Mouse (Mus musculus) liver, embryonic 11.5 days (tissue): Measurements from ENCODE around the gene Zfp128. TPM values are rescaled to one million over a fixed set of nuclear protein-coding genes. Genes with fewer than 3 reads are reported as not detected.
"Not testable (repeated sequence)": the region's sequence is repeated elsewhere in the genome, so short reads cannot be mapped to it uniquely, and the experiment has no call there.

Experiments used
- ATAC-seq: fragments of 200-750 bp; cut with Nextera tagmentation; replicated peaks from 2 replicates; pipeline ENCODE4 v1.8.0; 2017; ENCODE audit warnings: moderate number of reproducible peaks, mild to moderate bottlenecking, moderate TSS enrichment, moderate library complexity; ENCODE audit not compliant: low FRiP score
- DNase-seq: peaks from one replicate; pipeline ENCODE4 v3.0.0-alpha.2; 2017; ENCODE audit warnings: low spot score
- H3K27ac ChIP-seq: fragments of 300-500 bp; sonication (generic); 2 replicates; pipeline ENCODE4 v1.5.1; 2014; ENCODE audit warnings: mild to moderate bottlenecking, low read depth, low read length, control low read depth
- H3K27me3 ChIP-seq: fragments of 300-500 bp; sonication (generic); replicated peaks from 2 replicates; pipeline ENCODE4 v1.6.1; 2014; ENCODE audit warnings: low read length, mixed read lengths; ENCODE audit not compliant: control insufficient read depth, insufficient read depth
- H3K36me3 ChIP-seq: fragments of 300-500 bp; sonication (generic); 2 replicates; pipeline ENCODE4 v1.6.1; 2014; ENCODE audit warnings: mild to moderate bottlenecking, low read length, moderate library complexity, mixed read lengths; ENCODE audit not compliant: control insufficient read depth, insufficient read depth
- H3K4me1 ChIP-seq: fragments of 300-500 bp; sonication (generic); replicated peaks from 2 replicates; pipeline ENCODE4 v1.6.1; 2014; ENCODE audit warnings: low read length, mixed read lengths; ENCODE audit not compliant: control insufficient read depth, insufficient read depth
- H3K4me2 ChIP-seq: fragments of 300-500 bp; sonication (generic); 2 replicates; pipeline ENCODE4 v1.6.1; 2014; ENCODE audit warnings: mild to moderate bottlenecking, control low read depth, moderate library complexity
- H3K4me3 ChIP-seq: fragments of 300-500 bp; sonication (generic); 2 replicates; pipeline ENCODE4 v1.5.1; 2014; ENCODE audit warnings: low read depth, low read length, control low read depth
- H3K9ac ChIP-seq: fragments of 300-500 bp; sonication (generic); 2 replicates; pipeline ENCODE4 v1.6.1; 2014; ENCODE audit warnings: low read depth, low read length, control low read depth
- H3K9me3 ChIP-seq: fragments of 300-500 bp; sonication (generic); 2 replicates; pipeline ENCODE4 v1.6.1; 2016; ENCODE audit warnings: low read length, inconsistent platforms, mixed read lengths; ENCODE audit not compliant: control insufficient read depth
- WGBS: fragments of 180-500 bp; shearing (Covaris S2); extraction: QIAGEN DNeasy Blood & Tissue Kit; methylation state at CpG from one replicate; pipeline ENCODE4 v1.1.7; 2014; 5-methylcytosine and 5-hydroxymethylcytosine counted together
- polyA plus RNA-seq: library from polyadenylated mRNA; unstranded; fragments of >200 nt; fragmentation: Nextera tagmentation; extraction: Ambion mirVana; gene quantifications from 2 replicates; pipeline ENCODE4 v1.2.1, GENCODE M21; 2014

Gene Zfp128
- polyA plus RNA-seq, result 2.2 and 2.4 TPM in 2 replicates

- Histone ChIP-seq H3K9ac (peak within 1 kb of the TSS; percentile 67), H3K27ac (no peak within 1 kb of the TSS), H3K27me3 (no peaks in the 10 kb centered on the region), H3K4me3 (peak within 1 kb of the TSS; percentile 55), H3K4me1 (peaks cover 4% of the 10 kb centered on the region), H3K9me3 (no peaks in the 10 kb centered on the region), H3K4me2 (peak within 1 kb of the TSS; percentile 73), H3K36me3 (peaks cover 3% of the 10 kb centered on the region; the same call in 1 of the 2 replicates)
- ATAC-seq, result peak; percentile 100
- 2% methylated on average over 35 of the region's 35 CpGs for WGBS
- peak; percentile 89 for DNase-seq
Observed at GRCm38 (mm10) chr7:12880911-12881660, at the start of gene Zfp128. Gene Zfp128 (plus strand): TSS chr7:12881177.

- Histone ChIP-seq H3K4me2 (peak within 1 kb of the TSS; percentile 79), H3K27ac (peak within 1 kb of the TSS; percentile 25), H3K4me1 (no peaks in the 10 kb centered on the region), H3K36me3 (peaks cover 31% of the 10 kb centered on the region), H3K4me3 (peak within 1 kb of the TSS; percentile 76), H3K9me3 (peaks cover 12% of the 10 kb centered on the region), H3K27me3 (no peaks in the 10 kb centered on the region), H3K9ac (peak within 1 kb of the TSS; percentile 73)
- DNase-seq, result peak; percentile 91
- peak; percentile 98 for ATAC-seq
- WGBS, result 3% methylated on average over 47 of the region's 47 CpGs
Observed at GRCm38 (mm10) chr7:12834162-12835120, 46.5 kb upstream of the Zfp128 start, which contains the start of gene Zfp110. Gene Zfp110 (plus strand): TSS chr7:12834761.

- DNase-seq, result no peak
- WGBS, result 36% methylated on average over 13 of the region's 13 CpGs
- H3K4me1 ChIP-seq, result no peaks in the 10 kb centered on the region
Observed at GRCm38 (mm10) chr7:12835193-12835671, 45.7 kb upstream of the Zfp128 start.

GRCm38 (mm10) chr7:12835779-12836178 is 45.2 kb upstream of the Zfp128 start:
- Histone ChIP-seq H3K9me3 (peaks cover 12% of the 10 kb centered on the region), H3K27me3 (no peaks in the 10 kb centered on the region), H3K36me3 (peaks cover 39% of the 10 kb centered on the region), H3K9ac (no peak overlapping the region; the same call in 1 of the 2 replicates), H3K27ac (no peak overlapping the region), H3K4me3 (peak overlapping the region; percentile 76), H3K4me2 (peak overlapping the region; percentile 79), H3K4me1 (no peaks in the 10 kb centered on the region)
- 89% methylated on average over 4 of the region's 4 CpGs for WGBS
- no peak for DNase-seq
- ATAC-seq, result no peak

More at GRCm38 (mm10) chr7:12835193-12835671, 45.7 kb upstream of the Zfp128 start:
- peak overlapping the region; percentile 76 for H3K4me3 ChIP-seq
- peak; percentile 32 for ATAC-seq
- peaks cover 37% of the 10 kb centered on the region for H3K36me3 ChIP-seq
- H3K9me3 ChIP-seq, result peaks cover 12% of the 10 kb centered on the region
- H3K9ac ChIP-seq, result peak overlapping the region; percentile 73
- H3K27me3 ChIP-seq, result no peaks in the 10 kb centered on the region
- peak overlapping the region; percentile 79 for H3K4me2 ChIP-seq
- peak overlapping the region; percentile 8 for H3K27ac ChIP-seq

- H3K4me3 ChIP-seq, result no peak overlapping the region
- no peaks in the 10 kb centered on the region for H3K36me3 ChIP-seq
- ATAC-seq, result no peak
- no peak for DNase-seq
- H3K4me2 ChIP-seq, result no peak overlapping the region
- H3K27me3 ChIP-seq, result no peaks in the 10 kb centered on the region
- H3K4me1 ChIP-seq, result no peaks in the 10 kb centered on the region
- no peak overlapping the region for H3K9ac ChIP-seq
- WGBS, result 16% methylated on average over 3 of the region's 3 CpGs
- H3K27ac ChIP-seq, result no peak overlapping the region
- H3K9me3 ChIP-seq, result no peaks in the 10 kb centered on the region
Observed at GRCm38 (mm10) chr7:12874301-12874700, 6.7 kb upstream of the Zfp128 start.

- Histone ChIP-seq H3K36me3 (peaks cover 3% of the 10 kb centered on the region; the same call in 1 of the 2 replicates), H3K4me2 (no peak overlapping the region), H3K4me1 (peaks cover 4% of the 10 kb centered on the region), H3K27me3 (no peaks in the 10 kb centered on the region), H3K9ac (no peak overlapping the region), H3K27ac (no peak overlapping the region), H3K4me3 (no peak overlapping the region), H3K9me3 (no peaks in the 10 kb centered on the region)
- no peak for DNase-seq
- ATAC-seq, result no peak
Observed at GRCm38 (mm10) chr7:12880036-12880435, 941 bp upstream of the Zfp128 start.

GRCm38 (mm10) chr7:12880497-12880896 is 480 bp upstream of the Zfp128 start:
- H3K4me2 ChIP-seq, result peak overlapping the region; percentile 73
- not testable (repeated sequence) for H3K4me1 ChIP-seq, DNase-seq, H3K36me3 ChIP-seq, H3K27me3 ChIP-seq, H3K9me3 ChIP-seq, H3K27ac ChIP-seq
- peak overlapping the region; percentile 55 for H3K4me3 ChIP-seq
- H3K9ac ChIP-seq, result 0 out of 2 replicates have a peak overlapping the region, but pooled peaks have one; percentile 38
- 0 out of 2 replicates have a peak, but pooled peaks have one; percentile 5 for ATAC-seq
- 40% methylated on average over 8 of the region's 8 CpGs for WGBS

- no peak overlapping the region for H3K4me3 ChIP-seq
- no peak overlapping the region for H3K9ac ChIP-seq
- H3K36me3 ChIP-seq, result peaks cover 22% of the 10 kb centered on the region; the same call in 1 of the 2 replicates
- no peak overlapping the region for H3K4me2 ChIP-seq
- 82% methylated on average over 12 of the region's 12 CpGs for WGBS
- ATAC-seq (no peak), DNase-seq (no peak)
- H3K27ac ChIP-seq, result no peak overlapping the region
- no peaks in the 10 kb centered on the region for H3K27me3 ChIP-seq
- no peaks in the 10 kb centered on the region for H3K9me3 ChIP-seq
- peaks cover 2% of the 10 kb centered on the region for H3K4me1 ChIP-seq
Observed at GRCm38 (mm10) chr7:12886563-12887266, 5.7 kb downstream of the Zfp128 start.
